Mouse (Mus musculus) heart, adult 9 months (tissue): ENCODE results near the gene Dhx30.
A peak's percentile ranks its signal among the peaks of the same experiment; 100 is the strongest.
"Not testable (repeated sequence)": the region's sequence is repeated elsewhere in the genome, so short reads cannot be mapped to it uniquely, and the experiment has no call there.

Experiments
- DNase-seq, 2 experiments: peaks; one replicate each; pipeline ENCODE4 v3.0.0; 2022; ENCODE audit warnings: low spot score in 2 of 2

Dhx30 gene

GRCm38 (mm10) chr9:110117779-110118139 is at the start of gene Dhx30:
Gene Dhx30, minus strand, starts transcription at chr9:110117830.
- no peak for DNase-seq

- DNase-seq: peak in 1 of 2 experiments; percentile 4
Measured at GRCm38 (mm10) chr9:110163071-110163470, 45.4 kb upstream of the Dhx30 start.

- DNase-seq: no peak
Measured at GRCm38 (mm10) chr9:110162441-110162840, 44.8 kb upstream of the Dhx30 start.

DNA sequence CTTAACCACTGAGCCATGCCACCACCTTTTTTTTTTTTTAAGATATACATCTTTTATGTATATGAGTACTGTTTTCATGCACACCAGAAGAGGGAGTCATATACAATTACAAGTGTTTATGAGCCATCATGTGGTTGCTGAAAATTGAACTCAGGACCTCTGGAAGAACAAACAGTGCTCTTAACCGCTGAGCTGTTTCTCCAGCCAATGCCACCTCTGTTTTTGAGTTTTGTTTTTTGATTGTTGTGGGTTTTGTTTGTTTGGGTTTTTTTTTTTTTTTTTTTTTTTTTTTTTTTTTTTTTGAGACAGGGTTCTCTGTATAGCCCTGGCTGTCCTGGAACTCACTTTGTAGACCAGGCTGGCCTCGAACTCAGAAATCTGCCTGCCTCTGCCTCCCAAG is 42.9 kb upstream of the Dhx30 start:
- not testable (repeated sequence) for DNase-seq

DNA sequence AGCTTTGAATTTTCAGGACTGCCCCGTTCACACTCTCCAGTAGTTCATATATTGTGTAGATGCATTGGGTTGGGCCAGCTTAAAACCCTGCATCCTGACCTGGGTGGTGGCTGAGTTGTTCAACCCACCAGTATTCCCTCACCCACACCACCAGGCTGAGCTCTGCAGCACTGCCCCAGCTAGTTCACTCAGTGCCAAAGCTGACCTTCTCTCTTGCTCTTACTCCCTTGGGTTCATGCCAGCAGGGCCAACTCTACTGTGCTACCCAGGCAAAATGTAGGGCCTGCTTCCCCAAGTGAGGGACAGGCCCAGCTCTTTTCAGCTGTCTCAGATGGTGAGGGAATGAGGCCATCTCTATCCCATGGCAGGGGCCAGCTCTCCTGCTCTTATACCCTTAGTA is 41.4 kb upstream of the Dhx30 start:
- no peak for DNase-seq

DNA sequence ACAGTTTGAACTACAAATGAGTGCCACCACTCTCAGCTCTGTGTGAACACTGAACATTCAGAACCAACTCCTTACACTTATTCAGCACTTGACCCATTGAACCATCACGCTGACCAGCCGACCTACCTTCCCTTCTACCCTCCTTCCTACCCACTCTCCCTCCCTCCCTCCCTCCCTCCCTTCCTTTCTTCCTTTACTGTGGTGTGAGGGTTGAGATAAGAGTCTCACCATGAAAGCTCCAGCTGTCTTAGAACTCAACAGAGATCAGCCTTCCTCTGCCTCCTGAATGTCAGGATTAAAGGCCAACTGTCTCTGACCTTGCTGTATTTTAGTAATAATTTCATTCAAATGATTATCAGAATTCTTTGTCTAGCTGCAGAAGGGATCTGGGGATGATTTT is 31.0 kb upstream of the Dhx30 start:
- DNase-seq: no peak

DNA sequence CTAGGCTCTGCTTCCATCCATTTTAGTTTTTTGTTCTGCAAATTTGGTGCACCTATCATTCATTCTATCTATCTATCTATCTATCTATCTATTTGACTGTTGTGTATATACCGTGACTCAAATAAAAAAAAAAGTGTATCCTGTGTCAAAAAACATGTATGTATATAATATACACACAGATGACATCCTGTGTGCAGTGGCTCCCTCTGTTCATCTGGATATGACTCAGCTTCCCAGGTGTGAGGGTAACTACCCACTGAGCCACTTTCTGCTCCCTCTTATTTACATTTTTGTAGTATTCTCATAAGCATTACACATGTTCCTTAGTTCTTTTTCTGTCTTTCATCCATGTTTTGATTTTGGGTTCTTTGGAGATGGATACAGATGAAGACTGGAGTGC is 24.5 kb upstream of the Dhx30 start:
- no peak for DNase-seq

DNA sequence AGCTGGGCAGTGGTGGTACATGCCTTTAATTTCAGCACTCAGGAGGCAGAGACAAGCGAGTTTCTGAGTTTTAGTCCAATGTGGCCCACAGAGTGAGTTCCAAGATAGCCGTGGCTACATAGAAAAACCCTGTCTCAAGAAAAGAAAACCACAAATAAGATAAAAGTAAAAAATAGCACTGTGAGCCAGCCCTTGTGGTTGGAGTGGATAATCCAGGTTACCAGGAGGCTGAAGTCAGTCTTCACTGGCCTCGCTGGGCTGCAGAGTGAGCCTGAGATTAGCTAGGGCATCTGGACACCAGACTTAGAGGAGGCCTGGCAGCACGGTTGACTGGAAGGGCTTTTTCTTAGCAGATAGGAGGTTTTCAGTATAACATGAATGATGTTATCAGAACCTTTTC is 21.5 kb upstream of the Dhx30 start:
- DNase-seq: no peak

GRCm38 (mm10) chr9:110134176-110134575 is 16.5 kb upstream of the Dhx30 start:
- DNase-seq: no peak

- DNase-seq: no peak
Measured at GRCm38 (mm10) chr9:110132921-110133320, 15.3 kb upstream of the Dhx30 start.

GRCm38 (mm10) chr9:110132201-110132605 is 14.6 kb upstream of the Dhx30 start:
- no peak for DNase-seq

GRCm38 (mm10) chr9:110131525-110132197 is 14.0 kb upstream of the Dhx30 start:
- DNase-seq: peak; percentile 99

- DNase-seq: no peak
Measured at GRCm38 (mm10) chr9:110130896-110131524, 13.4 kb upstream of the Dhx30 start.

DNA sequence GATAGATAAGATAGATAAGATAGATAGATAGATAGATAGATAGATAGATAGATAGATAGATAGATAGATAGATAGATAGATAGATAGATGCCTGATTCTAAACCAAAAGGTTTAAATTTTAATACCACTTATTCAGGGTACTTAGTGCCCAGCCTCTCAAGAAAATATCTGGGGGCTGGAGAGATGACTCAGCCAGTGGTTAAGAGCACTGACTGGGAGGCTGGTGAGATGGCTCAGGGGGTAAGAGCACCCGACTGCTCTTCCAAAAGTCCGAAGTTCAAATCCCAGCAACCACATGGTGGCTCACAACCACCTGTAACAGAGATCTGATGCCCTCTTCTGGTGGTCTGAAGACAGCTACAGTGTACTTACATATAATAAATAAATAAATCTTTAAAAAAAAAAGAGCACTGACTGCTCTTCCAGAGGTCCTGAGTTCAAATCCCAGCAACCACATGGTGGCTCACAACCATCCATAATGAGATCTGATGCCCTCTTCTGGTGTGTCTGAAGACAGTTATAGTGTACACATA is 6.4 kb upstream of the Dhx30 start:
- not testable (repeated sequence) for DNase-seq

- no peak for DNase-seq
Measured at GRCm38 (mm10) chr9:110123322-110123721, 5.7 kb upstream of the Dhx30 start.

DNA sequence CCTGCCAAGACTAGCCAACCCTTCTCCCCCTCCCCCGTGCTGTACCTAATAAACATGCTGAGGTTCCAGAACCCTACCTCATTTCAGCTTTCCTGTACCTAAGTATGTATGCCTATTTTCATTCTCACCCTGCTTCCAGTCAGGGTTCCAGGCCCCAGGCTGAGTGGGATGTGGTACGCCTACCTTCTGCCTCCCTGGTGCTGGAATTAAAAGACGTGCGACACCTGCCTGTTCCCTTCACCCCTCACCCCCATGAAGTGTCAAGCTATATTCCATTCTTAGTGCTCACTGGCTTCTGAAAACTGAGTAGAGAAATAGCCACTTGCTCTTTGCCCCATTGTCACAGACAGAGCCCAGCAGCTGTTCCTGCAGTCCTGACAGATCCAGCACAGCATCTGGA is 3.8 kb upstream of the Dhx30 start:
- no peak for DNase-seq

- DNase-seq: no peak
Measured at GRCm38 (mm10) chr9:110118249-110118648, 619 bp upstream of the Dhx30 start.

DNA sequence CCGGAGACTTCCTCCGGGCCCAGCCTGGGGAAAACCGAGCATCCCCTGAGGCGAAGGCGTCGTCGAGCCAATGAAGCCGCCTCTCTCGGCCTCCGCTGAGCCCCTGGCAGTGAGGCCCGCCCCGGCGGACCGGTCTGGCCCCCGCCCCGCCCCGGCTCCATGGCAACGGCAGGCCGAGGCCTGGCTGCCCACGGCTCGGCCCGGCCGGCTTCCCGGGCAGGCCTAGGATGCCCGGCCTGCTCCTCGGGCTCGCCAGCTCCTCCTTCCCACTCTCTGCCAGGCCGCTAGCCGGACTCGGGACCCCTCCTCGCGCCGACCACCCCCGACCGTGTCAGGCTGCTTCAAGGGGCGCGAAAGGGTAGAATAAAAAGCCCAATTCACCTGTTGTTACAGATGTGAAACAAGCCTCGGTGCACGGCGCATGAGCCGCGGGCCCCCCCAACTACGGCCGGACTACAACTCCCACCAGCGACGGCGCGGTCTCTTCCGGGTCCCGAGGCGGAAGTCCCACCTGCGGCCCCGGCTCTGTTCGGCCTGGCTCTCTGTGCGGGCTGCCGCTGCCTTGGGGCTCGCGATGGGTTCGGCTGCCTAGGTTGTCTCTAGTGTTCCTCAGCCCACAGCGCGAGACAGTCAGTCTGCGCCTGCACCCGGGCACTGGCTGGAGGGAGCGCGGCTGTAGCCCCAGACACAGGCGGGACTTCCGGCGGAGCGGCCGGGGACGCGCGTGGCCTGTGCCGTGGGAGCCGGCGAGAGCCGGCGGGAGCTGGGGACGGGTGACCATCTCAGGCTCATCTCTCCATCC is 452 bp downstream of the Dhx30 start, which contains the start of gene Smarcc1:
Gene Smarcc1 (plus strand): TSS at position 732 of the 802 bp plus-strand sequence.
- DNase-seq: peak; percentile 87 to 88

GRCm38 (mm10) chr9:110116353-110116976 is 1.2 kb downstream of the Dhx30 start:
- no peak for DNase-seq

- peak; percentile 78 to 87 for DNase-seq
Measured at GRCm38 (mm10) chr9:110100627-110101600, 16.7 kb downstream of the Dhx30 start.

GRCm38 (mm10) chr9:110097791-110098190 is 19.8 kb downstream of the Dhx30 start:
- DNase-seq: no peak
